Mouse (Mus musculus) bone marrow, adult 2 months (tissue): ENCODE data around the gene Fam84b. TPM values are rescaled to one million over a fixed set of nuclear protein-coding genes. Genes with fewer than 3 reads are reported as not detected.
"Not testable (repeated sequence)": the region's sequence is repeated elsewhere in the genome, so short reads cannot be mapped to it uniquely, and the experiment has no call there.

Source experiments
- H3K27ac ChIP-seq: fragments of 200-500 bp; 2 replicates; pipeline ENCODE4 v1.5.1; 2012; ENCODE audit warnings: low read depth, mild to moderate bottlenecking, control low read depth, inconsistent platforms, low read length; ENCODE audit not compliant: control insufficient read depth, poor library complexity, insufficient read depth
- H3K4me1 ChIP-seq: fragments of 200-500 bp; 2 replicates; pipeline ENCODE4 v1.6.1; 2011; ENCODE audit warnings: low read length; ENCODE audit not compliant: control insufficient read depth, insufficient read depth
- H3K4me3 ChIP-seq: fragments of 200-500 bp; replicated peaks from 2 replicates; pipeline ENCODE3; 2011; ENCODE audit warnings: mild to moderate bottlenecking, low read depth, low read length, control low read depth; ENCODE audit not compliant: control insufficient read depth
- CTCF ChIP-seq: fragments of 200-500 bp; IDR thresholded peaks from 2 replicates; pipeline ENCODE4 v1.5.1; 2011; ENCODE audit warnings: low read length, control low read depth; ENCODE audit not compliant: control insufficient read depth, insufficient read depth
- POLR2A ChIP-seq: fragments of 200-500 bp; IDR thresholded peaks from 2 replicates; pipeline ENCODE4 v1.6.1; 2011; ENCODE audit warnings: low read depth, mild to moderate bottlenecking, control low read depth, low read length, borderline replicate concordance; ENCODE audit not compliant: control insufficient read depth
- WGBS: fragments of 180-500 bp; shearing (Covaris S2); methylation state at CpG from one replicate; pipeline ENCODE4 v1.1.7; 2018; 5-methylcytosine and 5-hydroxymethylcytosine counted together
- polyA plus RNA-seq: library from polyadenylated mRNA; stranded (reverse); fragments of >200 nt; gene quantifications from 2 replicates; pipeline ENCODE4 v1.2.4, GENCODE M21; 2011; ENCODE audit warnings: low replicate concordance; ENCODE audit not compliant: missing spikeins, insufficient read depth, insufficient read length

Gene Fam84b
- polyA plus RNA-seq, 1 experiment: 1.8 TPM

DNA sequence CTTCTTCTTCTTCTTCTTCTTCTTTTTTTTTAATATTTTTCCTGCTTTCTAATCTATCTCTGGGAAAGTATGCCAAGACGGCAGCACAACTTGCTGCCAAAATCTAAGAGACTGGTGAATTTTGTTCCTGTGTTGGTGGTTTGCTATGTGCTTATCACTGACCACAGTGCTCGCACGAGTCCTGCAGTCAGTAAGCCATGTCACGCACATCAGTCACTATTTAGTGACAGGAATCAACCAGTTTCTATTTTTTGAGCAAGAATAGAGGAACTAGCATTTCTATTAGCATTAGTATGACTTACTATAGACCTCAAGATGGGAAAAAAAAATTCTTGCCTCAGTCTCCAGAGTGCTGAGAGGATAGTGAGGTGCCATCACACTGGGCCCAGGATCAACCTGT lies 573 bp upstream of the Fam84b start:
- WGBS: 15% methylated on average over 4 of the region's 4 CpGs
- H3K4me3 ChIP-seq: no peak overlapping the region
- H3K4me1 ChIP-seq: peaks cover 5% of the 10 kb centered on the region; the same call in 1 of the 2 replicates
- H3K27ac ChIP-seq: no peak overlapping the region
- TF ChIP-seq CTCF (no peak), POLR2A (no peak)

DNA sequence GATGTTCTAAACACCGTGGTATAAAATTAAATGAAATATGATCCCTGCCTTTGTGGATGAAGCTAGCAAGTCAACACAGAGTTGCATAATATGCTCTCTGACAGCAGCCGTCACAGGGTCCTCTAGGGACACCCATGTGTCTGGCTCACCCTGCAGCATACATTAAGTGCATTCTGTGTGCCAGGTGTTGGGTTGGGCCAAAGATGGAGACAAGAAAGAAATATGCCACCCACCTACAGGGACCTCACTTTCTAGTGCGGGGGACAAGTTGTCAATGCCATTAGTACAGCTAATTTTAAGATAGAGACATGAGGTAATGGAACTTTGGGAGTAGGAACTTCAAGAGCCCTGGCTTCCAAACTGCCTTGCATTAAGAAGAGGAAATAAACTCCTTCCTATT lies 4.9 kb downstream of the Fam84b start:
- no peak overlapping the region for H3K27ac ChIP-seq
- H3K4me1 ChIP-seq: peaks cover 3% of the 10 kb centered on the region; the same call in 1 of the 2 replicates
- WGBS: 60% methylated on average over 3 of the region's 3 CpGs
- H3K4me3 ChIP-seq: no peak overlapping the region
- TF ChIP-seq POLR2A (no peak), CTCF (no peak)

DNA sequence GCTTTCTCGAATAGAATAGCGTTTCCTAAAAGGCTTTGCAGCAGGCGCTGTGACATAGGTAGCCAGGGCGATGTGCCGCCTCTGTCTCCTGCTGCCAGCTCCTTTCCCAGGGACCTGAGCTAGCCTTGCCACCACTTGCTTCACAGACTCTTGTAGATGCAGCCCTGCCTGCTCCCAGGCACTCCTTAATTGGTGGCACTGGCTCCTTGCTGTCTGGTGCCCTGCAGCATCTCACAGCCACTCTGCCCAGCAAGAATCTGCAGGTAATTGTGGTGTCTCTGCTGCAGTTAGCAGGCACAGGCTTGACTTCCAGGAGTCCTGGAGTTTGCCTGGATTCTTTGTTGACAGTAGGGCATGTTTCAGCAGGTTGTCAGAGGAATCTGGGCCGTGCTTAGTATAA lies 7.3 kb downstream of the Fam84b start:
- Histone ChIP-seq H3K27ac (no peak overlapping the region), H3K4me1 (no peaks in the 10 kb centered on the region; the same call in 1 of the 2 replicates), H3K4me3 (no peak overlapping the region)
- TF ChIP-seq CTCF (no peak), POLR2A (no peak)
- 91% methylated on average over 6 of the region's 6 CpGs for WGBS

DNA sequence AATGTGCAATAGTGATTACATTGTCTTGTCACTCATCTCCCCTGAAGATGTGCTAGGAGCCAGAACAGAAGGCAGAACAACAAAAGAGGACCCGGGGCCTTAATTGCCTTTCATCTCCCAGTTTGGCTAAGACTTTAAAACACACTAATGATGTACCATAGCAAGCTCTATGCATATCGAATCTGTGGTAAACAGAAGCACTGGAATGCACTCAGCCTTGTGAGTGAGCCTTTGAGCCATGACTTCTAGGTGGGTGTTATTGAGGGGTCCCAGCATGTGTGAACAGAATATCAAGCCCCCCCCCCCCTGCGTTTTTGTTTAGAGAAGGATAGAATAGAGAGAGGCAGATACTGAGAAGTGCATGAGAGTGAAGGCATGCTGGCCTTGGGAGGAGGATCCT lies 7.7 kb downstream of the Fam84b start:
- Histone ChIP-seq H3K4me3 (no peak overlapping the region), H3K27ac (no peak overlapping the region), H3K4me1 (no peaks in the 10 kb centered on the region; the same call in 1 of the 2 replicates)
- TF ChIP-seq CTCF (no peak), POLR2A (no peak)
- 63% methylated on average over 3 of the region's 3 CpGs for WGBS

DNA sequence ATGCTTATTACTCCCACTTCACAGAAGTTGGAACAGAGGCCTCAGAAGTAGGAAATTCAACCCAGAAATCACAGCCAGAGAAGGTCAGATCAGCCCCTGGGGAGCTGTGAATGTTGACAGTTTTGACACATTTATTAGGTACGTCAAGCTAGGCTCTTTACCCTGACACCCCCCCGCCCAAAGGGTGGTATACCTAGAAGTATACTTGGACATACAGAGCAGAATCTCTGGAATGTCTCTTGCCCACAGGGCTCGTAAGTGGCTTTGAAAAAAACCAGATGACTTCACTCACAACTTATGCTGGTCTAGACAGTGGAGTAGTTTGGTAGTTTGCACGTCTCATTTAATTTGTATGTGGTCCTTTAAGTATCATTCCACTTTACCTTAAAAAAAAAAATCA lies 11.8 kb downstream of the Fam84b start:
- no peak for TF ChIP-seq POLR2A
- TF ChIP-seq CTCF: no peak
- Histone ChIP-seq H3K27ac (no peak overlapping the region), H3K4me1 (no peaks in the 10 kb centered on the region; the same call in none of the 2 replicates), H3K4me3 (no peak overlapping the region)
- WGBS: 80% methylated on average over 4 of the region's 4 CpGs

DNA sequence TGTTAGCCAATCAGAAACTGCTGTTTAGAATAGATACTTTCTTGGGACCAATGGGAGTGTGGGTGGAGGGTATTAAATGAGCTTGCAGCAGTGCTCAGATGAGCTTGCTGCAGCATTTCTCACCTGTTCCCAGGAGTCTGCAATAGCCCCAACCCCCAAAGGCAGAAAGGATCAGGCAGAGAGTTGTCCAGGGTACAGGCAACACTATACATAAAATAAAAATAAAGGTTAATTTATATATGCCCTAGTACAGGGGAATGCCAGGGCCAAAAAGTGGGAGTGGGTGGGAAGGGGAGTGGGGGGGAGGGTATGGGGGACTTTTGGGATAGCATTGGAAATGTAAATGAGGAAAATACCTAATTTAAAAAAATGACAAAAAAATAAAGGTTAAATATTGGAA lies 12.3 kb downstream of the Fam84b start:
- not testable (repeated sequence) for H3K4me1 ChIP-seq, H3K27ac ChIP-seq, H3K4me3 ChIP-seq

DNA sequence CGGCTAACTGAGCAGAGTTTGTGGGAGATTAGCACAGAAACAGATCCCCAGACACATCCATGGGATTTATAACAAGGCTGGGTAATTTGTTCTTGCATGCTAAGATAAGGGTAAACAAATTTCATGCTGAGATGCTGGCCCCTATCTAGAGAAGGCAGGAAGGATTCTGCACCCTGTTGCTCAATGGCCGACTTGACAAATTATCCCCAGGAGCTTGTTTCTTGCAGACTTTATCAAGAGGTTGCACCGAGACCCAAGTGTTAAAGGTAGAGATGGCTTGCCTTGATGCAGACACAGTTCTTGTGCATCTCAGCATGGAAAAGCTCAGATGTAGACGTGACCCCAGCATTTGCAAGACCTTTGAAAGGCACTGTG lies 13.3 kb downstream of the Fam84b start:
- 20% methylated on average over 4 of the region's 4 CpGs for WGBS
- no peaks in the 10 kb centered on the region; the same call in none of the 2 replicates for H3K4me1 ChIP-seq
- H3K4me3 ChIP-seq: no peak overlapping the region
- H3K27ac ChIP-seq: no peak overlapping the region
- TF ChIP-seq POLR2A: no peak
- no peak for TF ChIP-seq CTCF

DNA sequence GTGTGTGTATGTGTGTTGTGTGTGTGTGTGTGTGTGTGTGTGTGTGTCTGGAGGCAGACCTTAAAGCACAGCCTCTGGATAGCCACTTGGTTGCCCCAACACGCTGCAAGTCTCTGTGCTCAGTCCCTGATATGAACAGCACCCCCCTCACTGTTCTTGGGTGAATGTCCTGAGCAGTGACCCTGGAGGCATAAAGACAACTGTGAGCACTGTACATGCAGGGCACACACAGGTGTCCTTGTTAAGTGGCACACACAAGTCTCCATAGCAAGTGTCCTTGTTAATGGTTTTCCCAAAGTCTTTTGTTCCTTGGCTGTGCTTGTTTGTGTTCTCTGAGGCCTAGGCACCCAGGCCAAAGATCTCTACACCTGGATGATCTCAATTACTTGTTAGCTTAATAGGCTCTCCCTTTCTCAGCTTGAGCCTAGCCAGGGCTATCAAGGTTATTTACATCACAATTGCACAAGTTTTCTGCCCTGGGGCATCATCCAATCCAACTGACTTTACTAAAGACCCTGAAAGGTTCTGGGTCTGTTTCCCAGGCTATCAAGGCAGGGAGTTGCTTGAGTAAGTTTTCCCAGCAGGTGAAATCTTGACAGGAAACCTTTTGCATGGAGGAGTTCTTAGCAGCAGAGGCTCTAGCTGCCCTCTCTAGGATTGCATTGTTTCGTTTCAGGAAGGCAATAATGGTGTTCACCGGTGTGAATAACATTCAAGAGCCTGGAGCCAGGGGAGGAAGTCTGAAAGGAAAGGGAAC lies 13.9 kb downstream of the Fam84b start:
- Histone ChIP-seq H3K27ac (no peak overlapping the region), H3K4me3 (no peak overlapping the region), H3K4me1 (no peaks in the 10 kb centered on the region; the same call in none of the 2 replicates)
- TF ChIP-seq POLR2A: no peak
- TF ChIP-seq CTCF: no peak
- 31% methylated on average over 3 of the region's 3 CpGs for WGBS

DNA sequence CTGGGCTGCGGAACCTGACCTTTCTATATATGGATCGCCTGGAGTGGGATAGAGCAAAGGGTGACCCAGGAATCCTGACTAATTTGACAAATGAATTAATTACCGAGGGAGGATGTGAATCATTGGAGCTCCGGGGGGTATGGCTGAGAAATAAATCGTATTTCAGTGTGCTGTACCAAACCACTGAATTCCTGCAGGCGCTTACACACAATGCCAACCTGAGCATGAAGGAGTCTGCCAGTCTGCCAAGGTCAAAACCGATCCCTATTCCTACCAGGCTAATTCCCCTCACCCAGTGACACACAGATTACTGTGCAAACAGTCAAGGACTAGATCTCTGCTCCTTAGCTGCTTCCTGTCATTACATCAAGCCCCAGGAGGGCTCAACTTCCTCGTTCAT lies 15.4 kb downstream of the Fam84b start:
- peaks cover 1% of the 10 kb centered on the region for H3K4me1 ChIP-seq
- H3K4me3 ChIP-seq: no peak overlapping the region
- H3K27ac ChIP-seq: no peak overlapping the region
- 58% methylated on average over 8 of the region's 8 CpGs for WGBS
- TF ChIP-seq POLR2A (no peak), CTCF (no peak)
